Mouse (Mus musculus): ENCODE measurements at regions not wholly inside any gene's neighbourhood (a gene's known extent, or its start where the extent isn't known, plus 50 kb on each side); places are given as distances from the start of the nearest gene placed in this dataset.

DNA sequence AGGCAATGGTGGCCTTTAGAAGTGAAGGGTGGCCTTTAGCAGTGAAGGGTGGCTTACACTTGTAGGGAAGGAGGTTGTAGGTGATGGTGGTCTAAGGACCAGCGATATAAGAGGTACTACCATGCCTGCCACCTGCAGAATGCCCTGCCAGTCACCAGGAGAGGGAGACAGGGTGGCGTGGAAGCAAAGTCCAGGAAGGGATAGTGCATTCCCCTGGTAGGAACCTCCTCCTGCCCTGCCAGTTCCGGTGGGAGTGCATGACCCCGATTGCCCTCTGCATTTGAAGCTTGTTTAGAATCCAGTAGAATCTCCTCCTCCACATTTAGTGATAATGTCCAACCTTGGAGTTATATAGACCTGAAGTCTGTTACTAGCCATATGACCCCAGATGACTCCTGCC, 127.7 kb upstream of the Id2 start:
- Histone ChIP-seq H3K4me1 (replicated peaks; ENCODE audit: low read depth, low read length) (peaks cover 5% of the 10 kb centered on the region), H3K36me3 (ENCODE audit: insufficient read depth, low read length) (no peaks in the 10 kb centered on the region), H3K4me3 (replicated peaks; ENCODE audit: low read length) (no peak overlapping the region), H3K9me3 (ENCODE audit: low read length) (no peaks in the 10 kb centered on the region), H3K27me3 (ENCODE audit: insufficient read depth, low read length) (peaks cover under 1% of the 10 kb centered on the region; the same call in 1 of the 2 replicates)
- no peak for TF ChIP-seq POU5F1 (IDR thresholded peaks at IDR 0.05; ENCODE audit: borderline replicate concordance, low read length)
- TF ChIP-seq CTCF (conservative IDR thresholded peaks at IDR 0.05; ENCODE audit: low read length) = no peak
- TF ChIP-seq NANOG (IDR thresholded peaks at IDR 0.05; ENCODE audit: borderline replicate concordance, low read length) = no peak

DNA sequence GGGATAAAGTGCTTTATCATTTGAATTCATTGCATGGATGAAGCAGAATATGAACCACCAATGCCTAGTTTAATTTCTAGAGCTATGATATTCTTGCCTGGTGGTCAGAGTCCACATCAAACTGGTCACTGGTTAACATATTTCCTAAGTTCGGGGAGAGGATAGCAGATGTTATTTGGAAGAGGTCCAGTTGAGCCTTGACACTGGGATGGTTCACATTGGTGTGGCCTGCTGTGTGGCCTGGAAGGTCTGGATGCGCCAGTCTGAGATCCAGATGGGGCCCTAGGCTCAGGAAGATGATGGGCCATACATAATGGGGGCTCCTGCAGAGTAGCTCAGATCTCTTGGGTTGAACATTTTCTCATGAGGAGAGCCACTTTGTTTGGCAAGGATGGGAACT, 127.3 kb upstream of the Id2 start:
- Histone ChIP-seq H3K4me3 (replicated peaks; ENCODE audit: low read length) (no peak overlapping the region), H3K27me3 (ENCODE audit: insufficient read depth, low read length) (peaks cover 2% of the 10 kb centered on the region; the same call in 1 of the 2 replicates)

DNA sequence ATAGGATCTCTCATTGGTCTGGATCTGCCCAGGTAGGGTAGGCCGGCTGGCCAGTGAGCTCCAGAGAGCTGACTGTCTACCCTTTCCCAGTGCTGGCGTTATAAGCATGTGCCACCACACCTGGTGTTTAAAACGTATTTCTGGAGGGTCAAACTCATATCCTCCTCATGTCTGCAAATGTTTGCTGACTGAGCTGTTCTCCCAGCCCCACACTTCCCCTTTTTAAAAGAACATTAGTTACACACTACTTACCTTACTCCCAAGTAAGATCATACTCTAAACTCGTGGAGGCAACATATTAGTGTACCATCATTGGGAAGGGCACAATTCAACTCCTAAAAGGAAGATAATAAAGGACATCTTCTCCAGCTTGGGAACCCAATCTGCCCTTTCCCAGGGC, 126.6 kb upstream of the Id2 start:
- Histone ChIP-seq H3K4me1 (replicated peaks; ENCODE audit: low read depth, low read length) (peaks cover 5% of the 10 kb centered on the region), H3K4me3 (replicated peaks; ENCODE audit: low read length) (no peak overlapping the region), H3K36me3 (ENCODE audit: insufficient read depth, low read length) (no peaks in the 10 kb centered on the region), H3K27me3 (ENCODE audit: insufficient read depth, low read length) (peaks cover 2% of the 10 kb centered on the region; the same call in 1 of the 2 replicates), H3K9me3 (ENCODE audit: low read length) (no peaks in the 10 kb centered on the region)
- no peak for TF ChIP-seq NANOG (IDR thresholded peaks at IDR 0.05; ENCODE audit: borderline replicate concordance, low read length)
- TF ChIP-seq POU5F1 (IDR thresholded peaks at IDR 0.05; ENCODE audit: borderline replicate concordance, low read length) = no peak
- no peak for TF ChIP-seq CTCF (conservative IDR thresholded peaks at IDR 0.05; ENCODE audit: low read length)

More for the DNA sequence above, 127.3 kb upstream of the Id2 start:
- Histone ChIP-seq H3K36me3 (ENCODE audit: insufficient read depth, low read length) (no peaks in the 10 kb centered on the region), H3K4me1 (replicated peaks; ENCODE audit: low read depth, low read length) (peaks cover 5% of the 10 kb centered on the region), H3K9me3 (ENCODE audit: low read length) (no peaks in the 10 kb centered on the region)
- TF ChIP-seq CTCF (conservative IDR thresholded peaks at IDR 0.05; ENCODE audit: low read length) (no peak), NANOG (IDR thresholded peaks at IDR 0.05; ENCODE audit: borderline replicate concordance, low read length) (no peak), POU5F1 (IDR thresholded peaks at IDR 0.05; ENCODE audit: borderline replicate concordance, low read length) (no peak)

DNA sequence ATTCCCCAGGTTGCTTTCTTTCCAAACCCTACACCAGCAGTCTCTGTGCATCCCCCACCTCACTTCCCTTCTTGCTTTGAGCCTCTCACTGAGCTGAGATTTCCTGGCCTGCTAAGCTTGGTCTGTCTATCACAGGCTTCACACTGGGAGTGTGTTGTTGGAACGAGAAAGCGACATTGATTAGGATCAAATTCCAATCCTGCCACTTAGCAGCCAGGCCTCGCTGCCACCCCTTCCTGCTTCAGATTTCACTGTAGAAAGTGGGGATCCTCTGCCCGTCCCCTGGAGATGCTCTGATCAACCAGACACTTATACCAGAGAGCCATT, 123.8 kb upstream of the Id2 start:
- TF ChIP-seq CTCF (conservative IDR thresholded peaks at IDR 0.05; ENCODE audit: low read length) = no peak
- no peak for TF ChIP-seq NANOG (IDR thresholded peaks at IDR 0.05; ENCODE audit: borderline replicate concordance, low read length)
- Histone ChIP-seq H3K27me3 (ENCODE audit: insufficient read depth, low read length) (peaks cover 2% of the 10 kb centered on the region; the same call in 1 of the 2 replicates), H3K4me1 (replicated peaks; ENCODE audit: low read depth, low read length) (peaks cover 23% of the 10 kb centered on the region), H3K9me3 (ENCODE audit: low read length) (no peaks in the 10 kb centered on the region), H3K4me3 (replicated peaks; ENCODE audit: low read length) (no peak overlapping the region), H3K36me3 (ENCODE audit: insufficient read depth, low read length) (no peaks in the 10 kb centered on the region)

DNA sequence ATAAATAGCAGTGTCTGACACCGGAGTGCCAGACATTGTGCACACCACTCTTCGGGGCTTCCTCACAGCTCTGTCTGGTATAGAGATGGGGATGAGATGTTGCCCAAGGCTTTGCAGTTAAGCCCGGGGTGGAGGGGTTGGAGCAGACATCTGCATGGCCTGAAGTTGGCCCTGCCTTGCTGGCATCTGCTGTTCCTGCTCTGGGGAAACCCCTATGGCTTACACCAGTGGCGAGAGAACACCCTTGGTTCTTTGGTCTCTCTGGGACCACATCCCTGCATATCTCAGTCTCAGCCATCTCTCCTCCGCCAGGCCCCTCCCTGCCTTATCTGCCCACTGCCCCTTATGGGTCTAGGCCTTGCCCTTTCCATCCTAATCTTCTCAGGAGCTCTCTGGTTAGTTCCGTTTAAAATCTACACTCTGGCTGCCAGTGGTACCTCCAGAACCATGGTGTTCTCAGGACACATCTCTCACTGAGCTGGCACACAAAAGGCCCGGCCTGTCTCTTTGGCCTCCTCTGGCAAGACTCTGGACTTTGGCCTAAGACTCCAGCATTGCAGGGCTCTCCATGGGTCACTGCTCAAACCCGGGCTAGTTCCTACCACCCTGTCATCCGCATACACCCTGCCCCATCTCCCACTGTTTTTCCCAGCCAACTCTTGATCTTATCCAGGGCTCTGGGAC, 123.3 kb upstream of the Id2 start:
- Histone ChIP-seq H3K4me3 (replicated peaks; ENCODE audit: low read length) (no peak overlapping the region), H3K9me3 (ENCODE audit: low read length) (no peaks in the 10 kb centered on the region), H3K4me1 (replicated peaks; ENCODE audit: low read depth, low read length) (peaks cover 23% of the 10 kb centered on the region), H3K36me3 (ENCODE audit: insufficient read depth, low read length) (no peaks in the 10 kb centered on the region), H3K27me3 (ENCODE audit: insufficient read depth, low read length) (peaks cover 2% of the 10 kb centered on the region; the same call in 1 of the 2 replicates)
- TF ChIP-seq POU5F1 (IDR thresholded peaks at IDR 0.05; ENCODE audit: borderline replicate concordance, low read length) = no peak
- no peak for TF ChIP-seq NANOG (IDR thresholded peaks at IDR 0.05; ENCODE audit: borderline replicate concordance, low read length)
- TF ChIP-seq CTCF (conservative IDR thresholded peaks at IDR 0.05; ENCODE audit: low read length) = no peak

DNA sequence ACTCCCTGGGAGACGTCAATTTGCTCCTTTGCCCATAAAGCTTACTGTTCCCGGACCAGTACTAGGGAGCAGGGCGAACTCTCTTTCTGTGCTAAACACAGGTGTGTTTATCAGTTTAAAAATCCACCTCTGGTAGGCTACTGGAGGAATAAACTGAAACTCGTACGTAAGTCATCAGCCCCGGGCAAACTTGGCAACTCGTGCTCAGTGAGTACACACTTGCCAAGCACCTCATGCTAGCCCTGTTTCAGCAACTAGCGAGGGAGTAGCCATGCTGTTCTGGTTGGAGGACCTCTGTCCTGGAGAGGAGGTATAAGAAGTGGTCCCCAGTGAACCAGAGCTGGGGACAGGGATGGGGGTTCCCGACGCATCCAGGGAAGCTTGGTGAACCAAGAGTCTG, 122.6 kb upstream of the Id2 start:
- H3K9me3 ChIP-seq (ENCODE audit: low read length) = no peaks in the 10 kb centered on the region
- no peak overlapping the region for H3K4me3 ChIP-seq (replicated peaks; ENCODE audit: low read length)
- TF ChIP-seq POU5F1 (IDR thresholded peaks at IDR 0.05; ENCODE audit: borderline replicate concordance, low read length) (no peak), CTCF (conservative IDR thresholded peaks at IDR 0.05; ENCODE audit: low read length) (no peak), NANOG (IDR thresholded peaks at IDR 0.05; ENCODE audit: borderline replicate concordance, low read length) (no peak)
- H3K27me3 ChIP-seq (ENCODE audit: insufficient read depth, low read length) = peaks cover 2% of the 10 kb centered on the region; the same call in 1 of the 2 replicates
- no peaks in the 10 kb centered on the region for H3K36me3 ChIP-seq (ENCODE audit: insufficient read depth, low read length)
- H3K4me1 ChIP-seq (replicated peaks; ENCODE audit: low read depth, low read length) = peaks cover 23% of the 10 kb centered on the region

DNA sequence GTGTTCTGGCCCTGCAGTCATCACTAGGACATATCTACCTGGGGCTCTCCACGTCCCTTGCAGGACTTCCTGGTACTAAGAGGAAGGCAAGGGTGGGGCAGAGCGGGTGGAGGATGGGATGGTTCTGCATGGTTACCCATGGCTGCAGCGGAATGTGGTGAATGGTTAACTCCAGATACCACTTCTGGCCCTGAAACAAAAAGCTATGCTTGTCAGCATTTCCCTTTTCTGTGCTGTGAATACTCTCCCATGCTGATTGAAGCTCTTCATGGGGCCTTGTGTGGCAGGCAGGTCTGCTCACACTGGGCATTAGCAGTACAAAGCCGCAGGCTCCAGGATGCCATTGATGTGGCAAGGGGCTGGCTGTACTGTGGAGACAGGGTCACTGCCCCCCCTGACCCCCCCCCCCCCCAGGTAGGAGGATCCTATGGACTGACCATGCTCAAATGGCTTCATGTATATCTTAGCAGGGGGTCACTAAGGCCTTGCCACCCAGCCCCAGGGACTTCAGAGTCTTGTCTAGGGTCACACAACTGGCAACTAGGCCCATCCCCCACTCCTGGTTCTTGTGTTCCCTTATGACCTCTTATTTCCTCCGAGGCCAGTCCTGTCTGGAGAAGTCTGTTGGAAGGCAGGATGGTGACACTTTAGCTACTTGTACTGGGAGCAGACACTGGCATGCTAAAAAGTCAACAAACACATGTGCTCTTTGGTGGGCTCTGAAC, 120.0 kb upstream of the Id2 start:
- Histone ChIP-seq H3K36me3 (ENCODE audit: insufficient read depth, low read length) (no peaks in the 10 kb centered on the region), H3K4me3 (replicated peaks; ENCODE audit: low read length) (no peak overlapping the region), H3K27me3 (ENCODE audit: insufficient read depth, low read length) (peaks cover 2% of the 10 kb centered on the region; the same call in 1 of the 2 replicates), H3K4me1 (replicated peaks; ENCODE audit: low read depth, low read length) (peaks cover 21% of the 10 kb centered on the region), H3K9me3 (ENCODE audit: low read length) (peaks cover 4% of the 10 kb centered on the region; the same call in 1 of the 2 replicates)
- no peak for TF ChIP-seq POU5F1 (IDR thresholded peaks at IDR 0.05; ENCODE audit: borderline replicate concordance, low read length)
- no peak for TF ChIP-seq CTCF (conservative IDR thresholded peaks at IDR 0.05; ENCODE audit: low read length)
- no peak for TF ChIP-seq NANOG (IDR thresholded peaks at IDR 0.05; ENCODE audit: borderline replicate concordance, low read length)

DNA sequence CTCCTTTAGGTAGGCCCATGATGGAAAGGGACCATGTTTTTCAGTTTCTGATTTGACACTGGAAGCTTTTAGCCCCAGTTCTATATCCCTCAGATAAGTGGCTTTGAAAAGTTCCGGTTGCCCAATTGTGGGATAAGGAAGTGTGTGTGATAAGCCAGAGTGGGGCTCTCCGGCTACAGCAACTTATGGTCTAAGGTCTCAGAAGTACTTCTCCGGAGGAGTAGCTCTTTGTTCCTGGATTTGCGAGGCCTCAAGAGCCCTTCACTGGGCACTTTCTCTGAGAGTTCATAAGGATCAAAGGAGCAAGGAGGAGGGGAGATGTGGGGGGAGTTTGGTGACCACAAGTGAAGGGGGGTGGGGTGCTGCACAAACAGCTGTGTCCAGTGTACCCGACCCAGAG, 118.3 kb upstream of the Id2 start:
- peaks cover 2% of the 10 kb centered on the region; the same call in 1 of the 2 replicates for H3K27me3 ChIP-seq (ENCODE audit: insufficient read depth, low read length)
- TF ChIP-seq CTCF (conservative IDR thresholded peaks at IDR 0.05; ENCODE audit: low read length) (no peak), NANOG (IDR thresholded peaks at IDR 0.05; ENCODE audit: borderline replicate concordance, low read length) (no peak), POU5F1 (IDR thresholded peaks at IDR 0.05; ENCODE audit: borderline replicate concordance, low read length) (no peak)
- H3K9me3 ChIP-seq (ENCODE audit: low read length) = peaks cover 4% of the 10 kb centered on the region; the same call in 1 of the 2 replicates
- H3K4me3 ChIP-seq (replicated peaks; ENCODE audit: low read length) = no peak overlapping the region
- peaks cover 32% of the 10 kb centered on the region for H3K4me1 ChIP-seq (replicated peaks; ENCODE audit: low read depth, low read length)
- H3K36me3 ChIP-seq (ENCODE audit: insufficient read depth, low read length) = no peaks in the 10 kb centered on the region
